8 mouse cellular contexts compared by ENCODE assay signal in the genomic region with DNA sequence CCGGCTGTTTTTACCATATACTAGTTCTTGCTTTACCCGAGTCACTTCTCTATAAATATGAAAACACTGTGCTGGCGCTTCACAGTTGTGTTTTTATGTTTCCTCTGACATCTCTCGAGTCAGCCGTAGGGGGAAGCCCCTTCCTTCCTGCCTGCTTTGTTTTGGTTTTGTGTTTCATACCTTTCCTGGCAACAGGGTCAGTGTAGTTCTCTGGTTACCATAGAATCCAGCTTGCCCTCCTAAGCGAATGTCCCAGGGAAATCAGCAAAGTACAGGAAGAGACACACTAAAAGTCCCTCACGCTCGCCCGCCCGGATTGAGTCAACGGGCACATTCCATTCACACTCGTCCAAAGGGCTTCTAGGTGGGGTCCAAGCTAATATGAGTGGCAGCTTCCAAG.
DNase-seq lines count a peak whose midpoint lies in the region; ATAC-seq and TF ChIP-seq lines count a peak whose summit lies in the region.

No protein-coding gene starts in this region.

- peak; percentile 85 for ATAC-seq in granulocyte monocyte progenitor cell, adult 5-6 weeks (replicated peaks; ENCODE audit: poor library complexity, severe bottlenecking)
- ATAC-seq in inflammation-experienced regulatory T-cells, adult 6 months: peak; percentile 100
- ATAC-seq in liver, postnatal 0 days: peak; percentile 53
- no peak for ATAC-seq in midbrain, embryonic 16.5 days

- H3K4me3 ChIP-seq in liver, postnatal 0 days (ENCODE audit: low read depth, low read length): peak overlapping the region; percentile 1; the same call in 1 of the 2 replicates
- no peak overlapping the region for H3K4me3 ChIP-seq in midbrain, embryonic 16.5 days (ENCODE audit: low read depth, low read length)

- no peaks in the 10 kb centered on the region for H3K36me3 ChIP-seq in liver, postnatal 0 days (replicated peaks; ENCODE audit: insufficient read depth, low read length)
- H3K36me3 ChIP-seq in midbrain, embryonic 16.5 days (ENCODE audit: control insufficient read depth, insufficient read depth, low read length): no peaks in the 10 kb centered on the region

- H3K9ac ChIP-seq in liver, postnatal 0 days (replicated peaks): no peak overlapping the region
- no peak overlapping the region for H3K9ac ChIP-seq in midbrain, embryonic 16.5 days (ENCODE audit: low read depth, low read length)

- H3K4me2 ChIP-seq in liver, postnatal 0 days (ENCODE audit: low read depth, low read length): peak overlapping the region; percentile 52
- no peak overlapping the region; the same call in 1 of the 2 replicates for H3K4me2 ChIP-seq in midbrain, embryonic 16.5 days (ENCODE audit: low read length)

- peak; percentile 14 for DNase-seq in urinary bladder, postnatal 25 days (ENCODE audit: low spot score)
- no peak for DNase-seq in urinary bladder, adult 2 months (ENCODE audit: low spot score)
- DNase-seq in liver, postnatal 0 days: peak; percentile 12
- DNase-seq in skeletal muscle tissue, adult 2 months (ENCODE audit: low read depth, low spot score): peak; percentile 44
- no peak for DNase-seq in c-Kit-positive CD71-positive TER-119-positive erythroid progenitor cells, embryonic 14.5 days (ENCODE audit: low spot score)

- H3K27ac ChIP-seq in liver, postnatal 0 days (ENCODE audit: low read depth): no peak overlapping the region
- H3K27ac ChIP-seq in midbrain, embryonic 16.5 days (ENCODE audit: low read length): no peak overlapping the region

- 0 out of 2 replicates have a peak, but pooled peaks have one; percentile 18 for TF ChIP-seq EP300 in liver, postnatal 0 days (IDR thresholded peaks at IDR 0.05; ENCODE audit: low read depth)

- no peaks in the 10 kb centered on the region for H3K27me3 ChIP-seq in liver, postnatal 0 days (ENCODE audit: insufficient read depth, low read length)
- H3K27me3 ChIP-seq in midbrain, embryonic 16.5 days (ENCODE audit: control insufficient read depth, insufficient read depth, low read depth, low read length): no peaks in the 10 kb centered on the region

- H3K4me1 ChIP-seq in liver, postnatal 0 days (ENCODE audit: insufficient read depth): peaks cover 2% of the 10 kb centered on the region; the same call in 1 of the 2 replicates
- no peaks in the 10 kb centered on the region for H3K4me1 ChIP-seq in midbrain, embryonic 16.5 days (ENCODE audit: control insufficient read depth, insufficient read depth, low read length)

- TF ChIP-seq CTCF in liver, postnatal 0 days (IDR thresholded peaks at IDR 0.05; ENCODE audit: low read depth): no peak

- H3K9me3 ChIP-seq in liver, postnatal 0 days (ENCODE audit: low read length): no peaks in the 10 kb centered on the region
- no peaks in the 10 kb centered on the region for H3K9me3 ChIP-seq in midbrain, embryonic 16.5 days (replicated peaks; ENCODE audit: control insufficient read depth, low read length, poor library complexity, severe bottlenecking)

- WGBS in liver, postnatal 0 days (ENCODE audit: insufficient replicate concordance): 24% methylated on average over 12 of the region's 12 CpGs
- 61% methylated on average over 12 of the region's 12 CpGs for WGBS in midbrain, embryonic 16.5 days

Comparison
In these comparisons a context has a peak if more than half of its experiments do, and no peak if none do; other contexts are left out.
1. DNase-seq: peak in urinary bladder, postnatal 25 days (single experiment), liver, postnatal 0 days (single experiment) and skeletal muscle tissue, adult 2 months (single experiment); none in urinary bladder, adult 2 months (single experiment) and c-Kit-positive CD71-positive TER-119-positive erythroid progenitor cells, embryonic 14.5 days (single experiment).